Mouse (Mus musculus) liver, embryonic 14.5 days (tissue): Measurements from ENCODE around the gene Cnga2.

Experiments
- CTCF ChIP-seq: IDR thresholded peaks from 2 replicates; pipeline ENCODE4 v1.5.1; 2016; ENCODE audit warnings: antibody characterized with exemption, low read depth, control low read depth
- EP300 ChIP-seq: IDR thresholded peaks from 2 replicates; pipeline ENCODE4 v1.6.1; 2016; ENCODE audit warnings: antibody characterized with exemption, low read depth

- TF ChIP-seq CTCF (no peak), EP300 (no peak)
Measured at GRCm38 (mm10) chrX:71995972-71996371, 4.3 kb downstream of the Cnga2 start.
